17 mouse cellular contexts compared by ENCODE assay signal in the genomic region with DNA sequence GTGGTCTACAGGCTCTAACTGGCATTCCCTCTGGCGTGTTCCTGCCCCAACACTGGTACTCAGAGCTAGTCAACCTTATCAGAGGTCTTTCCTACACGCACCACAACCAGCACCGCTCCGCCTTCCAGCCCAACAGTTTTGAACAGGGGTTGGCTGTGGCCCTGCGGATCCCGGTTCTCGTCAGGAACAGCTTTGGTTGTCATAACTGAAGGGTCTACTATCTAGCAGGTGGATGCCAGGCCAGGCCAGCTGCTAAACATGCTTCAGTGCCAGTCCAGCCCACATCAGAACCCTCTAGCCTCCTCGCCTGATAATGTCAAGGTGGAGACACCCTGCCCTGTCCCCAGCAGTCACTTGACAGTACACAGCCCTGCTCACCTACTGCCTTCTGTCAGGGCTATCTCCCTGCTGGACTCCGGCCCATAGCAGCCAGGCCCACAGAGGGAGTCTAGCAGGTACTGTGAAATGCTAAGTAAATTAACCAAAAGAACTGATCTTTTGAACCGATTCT. TPM values are rescaled to one million over a fixed set of nuclear protein-coding genes. Genes with fewer than 3 reads are reported as not detected.
A peak's percentile ranks its signal among the peaks of the same experiment; 100 is the strongest.
DNase-seq lines count a peak whose midpoint lies in the region; ATAC-seq and TF ChIP-seq lines count a peak whose summit lies in the region.
"Had no signal": no experiment of that assay in that cellular context is flagged by ENCODE, and none has a peak within 500 bp of the region (broad histone marks: within the 10 kb centered on the region; RNA-seq: fewer than 3 reads in every experiment).

No protein-coding gene starts in this region.

- H3K4me2 ChIP-seq in forebrain, embryonic 13.5 days = no peak overlapping the region
- H3K4me2 ChIP-seq in forebrain, postnatal 0 days (ENCODE audit: low read depth) = no peak overlapping the region
- no peak overlapping the region for H3K4me2 ChIP-seq in lung, embryonic 14.5 days
- H3K4me2 ChIP-seq: embryonic facial prominence, embryonic 12.5 days; intestine, embryonic 15.5 days; liver, embryonic 13.5 days had no signal

- peaks cover 34% of the 10 kb centered on the region for H3K4me1 ChIP-seq in forebrain, embryonic 13.5 days
- no peaks in the 10 kb centered on the region for H3K4me1 ChIP-seq in forebrain, postnatal 0 days (ENCODE audit: insufficient read depth)
- H3K4me1 ChIP-seq in lung, embryonic 14.5 days (ENCODE audit: insufficient read depth) = peaks cover 9% of the 10 kb centered on the region

- ATAC-seq in forebrain, embryonic 13.5 days = no peak
- no peak for ATAC-seq in forebrain, postnatal 0 days
- ATAC-seq in lung, embryonic 14.5 days (ENCODE audit: insufficient read depth) = no peak
- ATAC-seq: intestine, embryonic 15.5 days had no signal

- peaks cover 78% of the 10 kb centered on the region for H3K36me3 ChIP-seq in forebrain, embryonic 13.5 days (ENCODE audit: poor library complexity, severe bottlenecking)
- peaks cover 20% of the 10 kb centered on the region for H3K36me3 ChIP-seq in forebrain, postnatal 0 days (ENCODE audit: insufficient read depth)
- H3K36me3 ChIP-seq in lung, embryonic 14.5 days (ENCODE audit: insufficient read depth) = peaks cover 81% of the 10 kb centered on the region

- DNase-seq in forebrain, postnatal 0 days = no peak
- DNase-seq in lung, embryonic 14.5 days = no peak
- no peak for DNase-seq in lung, adult 18-20 months
- DNase-seq in heart, adult 9 months (ENCODE audit: low spot score in 2 of 2) = peak; percentile 81 to 84
- DNase-seq in heart, postnatal 14 days = peak; percentile 58 to 74
- no peak for DNase-seq in adipocyte (ENCODE audit: low spot score)
- no peak for DNase-seq in right cerebral cortex, postnatal 36 days (ENCODE audit: low spot score in 2 of 2)
- DNase-seq: adrenal gland, postnatal 25 days; cerebellum, postnatal 14 days; layer of hippocampus, adult 9-11 months; liver, embryonic 13.5 days; right cerebral cortex, adult 18-20 months had no signal

- no peak overlapping the region for H3K4me3 ChIP-seq in forebrain, embryonic 13.5 days
- no peak overlapping the region for H3K4me3 ChIP-seq in forebrain, postnatal 0 days (ENCODE audit: low read depth, low read length)
- no peak overlapping the region for H3K4me3 ChIP-seq in lung, embryonic 14.5 days (ENCODE audit: low read depth, low read length)
- H3K4me3 ChIP-seq: embryonic facial prominence, embryonic 12.5 days; forebrain, embryonic 10.5 days; intestine, embryonic 15.5 days; liver, embryonic 13.5 days had no signal

- H3K9ac ChIP-seq in forebrain, embryonic 13.5 days = 0 out of 2 replicates have a peak overlapping the region, but pooled peaks have one; percentile 36
- no peak overlapping the region for H3K9ac ChIP-seq in forebrain, postnatal 0 days
- no peak overlapping the region for H3K9ac ChIP-seq in lung, embryonic 14.5 days
- H3K9ac ChIP-seq: embryonic facial prominence, embryonic 12.5 days; intestine, embryonic 15.5 days; liver, embryonic 13.5 days had no signal

- H3K27me3 ChIP-seq in forebrain, embryonic 13.5 days = no peaks in the 10 kb centered on the region
- H3K27me3 ChIP-seq in forebrain, postnatal 0 days (ENCODE audit: insufficient read depth, low read length) = no peaks in the 10 kb centered on the region
- no peaks in the 10 kb centered on the region for H3K27me3 ChIP-seq in lung, embryonic 14.5 days (ENCODE audit: insufficient read depth, low read length)
- H3K27me3 ChIP-seq: embryonic facial prominence, embryonic 12.5 days; intestine, embryonic 15.5 days; liver, embryonic 13.5 days had no signal

- H3K9me3 ChIP-seq in forebrain, embryonic 13.5 days (replicated peaks) = no peaks in the 10 kb centered on the region
- H3K9me3 ChIP-seq in forebrain, postnatal 0 days (ENCODE audit: low read length) = no peaks in the 10 kb centered on the region
- no peaks in the 10 kb centered on the region for H3K9me3 ChIP-seq in lung, embryonic 14.5 days (ENCODE audit: low read depth, low read length)
- H3K9me3 ChIP-seq: embryonic facial prominence, embryonic 12.5 days; forebrain, embryonic 10.5 days; intestine, embryonic 15.5 days; liver, embryonic 13.5 days had no signal

- no peak overlapping the region for H3K27ac ChIP-seq in forebrain, embryonic 13.5 days
- no peak overlapping the region for H3K27ac ChIP-seq in forebrain, postnatal 0 days (ENCODE audit: low read depth, low read length)
- peak overlapping the region; percentile 70; the same call in 1 of the 2 replicates for H3K27ac ChIP-seq in lung, embryonic 14.5 days (ENCODE audit: low read depth)
- H3K27ac ChIP-seq: embryonic facial prominence, embryonic 12.5 days; liver, embryonic 13.5 days had no signal

- intact Hi-C loops in heart, postnatal 14 days (cut with DNase I) = no loop called here

- 94% methylated on average over 10 of the region's 10 CpGs for WGBS in forebrain, embryonic 13.5 days
- WGBS in forebrain, postnatal 0 days = 92% methylated on average over 10 of the region's 10 CpGs
- WGBS in lung, embryonic 14.5 days = 83% methylated on average over 10 of the region's 10 CpGs

- no peak for TF ChIP-seq CTCF in forebrain, postnatal 0 days (IDR thresholded peaks at IDR 0.05; ENCODE audit: low read depth)
- no peak for TF ChIP-seq CTCF in lung, embryonic 14.5 days (IDR thresholded peaks at IDR 0.05; ENCODE audit: low read depth)

RNA-seq across cellular contexts. Expression of a gene that starts 6.9 kb away (rescaled TPM):
- polyA plus RNA-seq in forebrain, embryonic 13.5 days (2015; fragmentation: Nextera tagmentation; extraction: Ambion mirVana) = 151 and 157 TPM in 2 replicates
- 67.8 and 79.7 TPM in 2 replicates for total RNA-seq in forebrain, postnatal 0 days (2014; rRNA removed)
- 103 and 106 TPM in 2 replicates for polyA plus RNA-seq in forebrain, postnatal 0 days (2015; fragmentation: Nextera tagmentation; extraction: Ambion mirVana)
- polyA plus RNA-seq in lung, embryonic 14.5 days (2014; fragmentation: Nextera tagmentation; extraction: Ambion mirVana) = 158 and 162 TPM in 2 replicates
- total RNA-seq in heart, postnatal 14 days (2021) = 10 to 100 TPM; 28.8 to 33.5 TPM

RNA-seq across cellular contexts. Expression of a gene that starts 11.5 kb away (rescaled TPM):
- 78.7 and 83.5 TPM in 2 replicates for polyA plus RNA-seq in forebrain, embryonic 13.5 days (2015; fragmentation: Nextera tagmentation; extraction: Ambion mirVana)
- 121 and 128 TPM in 2 replicates for total RNA-seq in forebrain, postnatal 0 days (2014; rRNA removed)
- polyA plus RNA-seq in forebrain, postnatal 0 days (2015; fragmentation: Nextera tagmentation; extraction: Ambion mirVana) = 153 and 174 TPM in 2 replicates
- 68.9 and 71.1 TPM in 2 replicates for polyA plus RNA-seq in lung, embryonic 14.5 days (2014; fragmentation: Nextera tagmentation; extraction: Ambion mirVana)
- 100 to 1,000 TPM; 189 to 195 TPM for total RNA-seq in heart, postnatal 14 days (2021)

RNA-seq across cellular contexts. Expression of a gene that starts 19.1 kb away (rescaled TPM):
- 13.0 and 18.3 TPM in 2 replicates for polyA plus RNA-seq in forebrain, embryonic 13.5 days (2015; fragmentation: Nextera tagmentation; extraction: Ambion mirVana)
- 46.2 and 60.0 TPM in 2 replicates for total RNA-seq in forebrain, postnatal 0 days (2014; rRNA removed)
- 48.6 and 61.6 TPM in 2 replicates for polyA plus RNA-seq in forebrain, postnatal 0 days (2015; fragmentation: Nextera tagmentation; extraction: Ambion mirVana)
- 6.7 and 6.9 TPM in 2 replicates for polyA plus RNA-seq in lung, embryonic 14.5 days (2014; fragmentation: Nextera tagmentation; extraction: Ambion mirVana)
- total RNA-seq in heart, postnatal 14 days (2021) = 1 to 10 TPM; 2.3 to 3.9 TPM
- total RNA-seq: monocyte, adult 5-6 weeks had no signal

Comparison
In these comparisons a context has a peak if more than half of its experiments do, and no peak if none do; other contexts are left out.
1. DNase-seq: peak in heart, adult 9 months (2 of 2) and heart, postnatal 14 days (2 of 2); none in forebrain, postnatal 0 days (single experiment), lung, embryonic 14.5 days (single experiment), lung, adult 18-20 months (0 of 2), adipocyte (single experiment) and right cerebral cortex, postnatal 36 days (0 of 2).